Mouse (Mus musculus) layer of hippocampus, adult 9-11 months (tissue): Measurements from ENCODE around the gene Gnptg.

Experiments
- DNase-seq: peaks from one replicate; pipeline ENCODE4 v3.0.0; 2022

Gene Gnptg

DNA sequence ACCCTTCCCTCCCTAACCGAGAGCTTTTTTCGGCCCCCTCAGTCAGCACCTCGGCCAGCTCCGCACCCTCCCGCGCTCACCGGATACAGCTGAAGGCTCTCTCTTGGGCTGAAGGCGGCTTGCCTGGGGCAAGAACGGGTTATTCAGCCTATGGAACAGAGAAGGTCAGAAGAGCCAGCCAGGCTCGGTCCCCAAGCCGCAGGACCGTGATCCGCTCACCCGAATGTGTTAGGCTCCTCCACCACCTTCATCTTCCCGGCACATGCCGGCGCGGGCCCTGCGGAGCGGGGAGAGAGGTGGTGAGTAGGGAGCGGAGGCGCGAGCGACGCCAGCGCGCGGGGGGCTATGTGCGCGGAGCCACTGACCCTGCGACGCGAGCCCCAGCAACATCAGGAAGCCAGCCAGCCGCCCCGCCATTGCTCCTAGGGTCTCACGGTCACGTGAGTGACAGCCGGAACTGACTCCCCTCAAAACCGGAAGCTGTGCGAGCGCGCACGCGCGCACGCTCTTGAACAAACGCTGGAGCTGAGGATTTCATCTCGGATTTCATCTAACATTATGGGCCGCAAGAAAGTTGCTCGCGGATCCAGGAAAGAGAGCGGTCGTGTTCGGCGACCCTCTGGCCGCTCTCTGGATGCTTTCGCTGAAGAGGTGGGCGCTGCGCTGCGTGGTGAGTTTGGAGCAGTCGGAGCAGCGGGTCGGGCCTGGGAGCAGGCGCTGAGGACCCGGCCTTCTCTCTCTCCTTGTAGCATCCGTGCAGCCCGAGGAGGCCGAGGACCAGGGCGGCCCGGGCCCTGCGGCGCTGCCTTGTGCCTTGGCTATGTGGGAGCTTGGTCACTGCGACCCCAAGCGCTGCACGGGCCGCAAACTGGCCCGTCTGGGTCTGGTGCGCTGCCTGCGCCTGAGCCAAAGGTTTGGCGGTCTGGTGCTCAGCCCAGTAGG is at the start of gene Gnptg, which contains the start of gene Tsr3:
Gene Gnptg, minus strand, starts transcription at position 430 of the 942 bp plus-strand sequence.
Gene Tsr3, plus strand, starts transcription at position 476 of the 942 bp plus-strand sequence.
- DNase-seq = peak; percentile 84

DNA sequence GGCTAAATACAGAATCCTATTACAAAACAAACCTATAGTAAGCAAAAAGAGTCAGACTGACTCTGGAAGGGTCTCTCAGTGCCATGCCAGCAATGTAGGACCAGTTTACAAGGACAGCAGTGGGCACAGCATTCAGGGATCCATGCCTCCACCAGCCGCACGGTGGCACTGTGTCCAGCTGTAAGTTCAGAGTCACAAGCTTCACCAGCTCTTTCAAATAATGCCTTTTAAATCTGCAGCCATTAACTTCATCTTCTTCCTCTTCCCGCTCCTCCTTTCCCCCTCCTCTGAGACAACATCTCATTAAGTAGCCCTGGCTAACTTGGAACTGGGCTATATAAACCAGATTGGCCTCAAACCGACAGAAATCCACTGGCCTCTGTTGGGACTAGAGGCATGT is 48.9 kb upstream of the Gnptg start:
- no peak for DNase-seq

DNA sequence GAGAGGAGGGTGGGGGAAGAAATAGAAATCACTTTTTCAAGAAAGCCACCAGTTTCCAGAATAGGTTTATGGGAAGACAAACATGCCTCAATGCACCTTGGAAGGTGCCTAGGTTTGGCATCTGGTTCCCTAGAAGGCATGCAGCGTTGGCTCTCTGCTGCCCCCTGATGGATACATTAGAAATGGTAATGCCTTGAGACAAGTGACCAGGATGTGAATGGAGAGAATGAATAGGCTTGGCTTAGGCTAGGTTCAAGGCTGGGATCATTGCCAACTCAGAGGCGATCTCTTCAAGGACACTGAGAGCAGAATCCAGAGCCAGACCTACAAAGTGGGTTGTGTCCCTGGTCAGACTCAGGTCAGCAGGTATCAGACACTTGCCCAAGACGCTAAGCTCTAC is 45.1 kb upstream of the Gnptg start:
- peak; percentile 36 for DNase-seq

DNA sequence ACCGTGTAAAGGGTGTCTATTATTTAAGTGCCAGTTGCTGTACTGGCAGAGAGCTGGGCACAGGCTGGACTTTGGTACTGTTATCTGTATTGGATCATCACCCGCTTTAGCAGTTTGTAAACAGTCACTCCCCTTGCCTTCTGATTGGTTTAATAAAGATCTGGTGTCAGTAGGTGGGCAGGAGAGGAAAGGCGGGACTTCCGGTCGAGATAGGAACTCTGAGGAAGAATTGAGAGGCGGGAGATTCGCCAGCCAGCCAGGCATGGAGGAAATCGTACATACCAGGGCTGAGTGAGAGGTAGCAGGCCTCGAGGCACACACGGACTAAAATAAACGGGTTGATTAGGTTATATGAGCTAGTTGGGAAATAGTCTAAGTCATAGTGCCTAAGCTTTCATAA is 42.2 kb upstream of the Gnptg start:
- peak; percentile 39 for DNase-seq

DNA sequence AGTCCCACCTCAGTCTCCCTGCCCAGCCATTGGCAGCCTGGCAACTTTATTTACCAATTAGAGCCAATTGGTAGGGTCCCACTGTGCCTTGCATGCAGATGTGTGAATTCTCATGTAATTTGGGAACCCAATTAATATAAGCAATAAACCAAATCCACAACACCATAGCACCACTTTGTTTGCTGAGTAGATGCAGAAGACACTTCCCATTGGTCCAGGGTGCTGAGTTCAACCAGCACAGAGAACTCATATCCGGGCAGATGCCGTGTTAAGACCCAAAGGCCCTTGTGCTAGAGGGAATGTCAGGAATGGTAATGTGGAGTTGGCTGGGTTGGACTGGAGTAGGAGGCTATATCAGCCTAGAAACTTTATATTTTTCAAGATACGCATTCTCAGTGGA is 35.9 kb upstream of the Gnptg start:
- no peak for DNase-seq

DNA sequence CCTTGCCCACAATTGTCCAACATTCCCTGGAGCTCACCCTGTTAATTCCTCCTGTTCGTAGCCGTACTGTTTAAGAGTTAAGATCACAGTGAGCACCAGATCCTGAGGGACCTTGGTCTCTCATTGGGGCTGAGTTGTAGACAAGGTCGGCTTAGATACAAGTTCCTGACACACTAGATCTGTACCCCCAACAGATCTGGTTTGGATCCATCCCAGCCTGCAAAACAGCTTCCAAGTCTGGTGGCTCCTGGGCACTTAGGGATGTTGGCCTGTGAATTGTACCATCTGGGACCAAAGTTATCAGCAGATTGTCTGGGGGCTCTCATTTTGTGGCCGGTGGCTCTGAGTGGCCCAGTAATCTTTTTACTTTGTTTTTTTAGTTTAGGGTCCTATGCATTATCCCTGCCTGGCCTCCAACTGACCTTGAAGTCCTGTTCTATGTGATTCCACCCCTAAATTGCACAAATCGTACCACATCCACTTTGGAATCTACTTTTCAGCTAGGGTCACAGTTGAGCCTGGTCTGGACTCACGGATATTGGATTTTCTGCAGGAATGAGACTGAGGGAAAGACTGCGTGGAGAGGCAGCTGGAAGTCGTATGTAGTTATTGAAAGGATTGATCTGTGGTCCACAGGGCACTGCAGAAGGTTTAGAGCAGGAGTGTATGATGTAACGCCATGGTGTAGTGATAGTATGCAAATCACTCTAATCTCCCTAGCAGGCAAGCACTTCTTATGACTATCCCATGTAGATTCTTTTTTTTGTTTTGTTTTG is 34.8 kb upstream of the Gnptg start, which contains the start of gene Ube2i:
Gene Ube2i, minus strand, starts transcription at position 52 of the 776 bp plus-strand sequence.
- DNase-seq = no peak

DNA sequence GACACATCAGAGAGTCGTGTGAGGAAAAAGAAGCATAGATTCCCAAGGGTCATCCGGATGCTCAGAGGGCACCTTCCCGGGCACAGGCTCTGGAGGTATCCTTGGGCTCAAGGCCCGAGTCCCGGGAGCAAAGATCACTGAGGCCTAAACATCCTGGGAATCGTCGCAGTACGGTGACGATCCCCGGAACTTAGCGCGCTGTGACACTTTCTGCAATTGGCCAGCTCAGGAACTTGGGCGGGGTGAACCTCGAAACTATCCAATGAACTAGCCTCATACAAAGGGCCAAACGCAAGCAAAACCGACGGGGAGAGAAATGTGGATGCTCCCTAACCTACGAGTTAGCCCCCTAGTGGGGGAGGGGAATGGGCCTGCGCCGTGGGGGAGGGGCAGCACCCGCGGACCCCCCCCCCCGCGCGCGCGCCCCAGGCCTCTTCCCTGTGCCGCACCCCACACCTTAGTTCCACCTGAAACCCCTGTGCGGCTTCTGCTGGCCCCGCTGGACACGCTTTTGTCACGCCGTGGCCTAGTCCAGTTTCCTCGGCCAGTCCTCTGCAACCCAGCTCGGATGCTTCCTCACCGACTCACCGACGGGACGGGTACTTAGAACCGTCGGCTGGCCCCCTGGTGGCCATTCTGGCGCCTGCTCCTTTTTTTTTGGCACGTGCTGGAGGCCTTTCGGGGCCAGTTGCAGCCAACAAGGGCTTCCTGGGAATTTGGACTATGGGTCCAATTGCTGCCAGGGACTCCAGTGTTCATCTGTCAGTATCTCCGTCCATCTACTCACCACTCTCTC is 34.0 kb upstream of the Gnptg start:
- peak; percentile 93 for DNase-seq

DNA sequence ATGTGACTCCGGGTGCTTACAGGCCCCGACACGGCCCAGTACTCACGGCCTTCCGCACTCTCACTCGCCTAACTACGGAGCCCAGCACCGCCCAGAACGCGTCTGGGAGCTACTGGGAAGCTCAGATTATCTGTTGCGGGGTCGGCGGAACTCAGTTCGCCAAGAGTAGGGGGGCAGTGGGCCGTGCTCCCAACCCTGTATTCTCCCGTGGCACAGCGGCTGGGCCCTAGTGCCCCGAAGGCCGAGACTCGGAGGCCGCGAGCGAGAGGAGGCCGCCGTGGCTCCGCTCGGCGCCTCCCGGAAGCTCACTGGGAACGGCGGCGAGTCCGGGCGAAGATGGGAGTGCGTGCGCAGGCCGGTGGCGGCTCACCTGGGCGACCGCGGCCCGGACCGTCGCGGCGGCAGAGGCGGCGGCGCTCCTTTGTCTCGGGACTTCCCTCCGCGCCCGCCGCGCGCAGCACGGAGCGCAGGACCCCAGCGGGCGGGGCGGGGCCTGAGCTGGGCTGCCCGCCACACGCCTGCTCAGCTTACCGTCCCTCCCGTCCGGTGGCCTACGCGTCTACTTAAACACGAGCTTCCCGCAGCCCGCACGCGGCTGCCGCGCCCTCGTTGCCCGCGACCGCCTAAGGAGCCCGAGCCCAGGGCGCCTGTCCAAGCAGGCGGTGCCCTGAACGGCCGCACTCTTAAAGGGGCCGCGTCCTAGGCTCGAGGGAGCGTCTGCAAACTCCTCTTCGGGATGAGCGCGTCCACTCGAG is 33.2 kb upstream of the Gnptg start:
- peak; percentile 91 for DNase-seq

DNA sequence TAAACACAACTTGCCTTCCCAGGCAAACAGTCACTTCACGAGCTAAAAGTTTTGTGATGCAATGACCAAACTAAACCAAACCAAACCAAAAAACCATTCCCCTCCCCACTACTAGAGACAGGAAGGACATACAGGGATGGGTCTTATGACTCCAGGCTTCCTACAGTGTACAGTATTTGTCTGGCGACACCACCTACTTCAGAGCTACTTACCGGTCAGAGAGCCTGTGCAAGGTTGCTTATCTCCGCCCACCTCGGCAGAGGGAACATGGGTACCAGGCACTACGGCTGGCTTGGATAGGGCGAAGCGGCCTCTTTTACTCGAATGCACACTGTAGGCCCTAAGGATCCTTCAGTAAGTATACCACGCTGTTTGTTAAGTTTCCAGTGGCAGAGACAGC is 32.4 kb upstream of the Gnptg start:
- no peak for DNase-seq

DNA sequence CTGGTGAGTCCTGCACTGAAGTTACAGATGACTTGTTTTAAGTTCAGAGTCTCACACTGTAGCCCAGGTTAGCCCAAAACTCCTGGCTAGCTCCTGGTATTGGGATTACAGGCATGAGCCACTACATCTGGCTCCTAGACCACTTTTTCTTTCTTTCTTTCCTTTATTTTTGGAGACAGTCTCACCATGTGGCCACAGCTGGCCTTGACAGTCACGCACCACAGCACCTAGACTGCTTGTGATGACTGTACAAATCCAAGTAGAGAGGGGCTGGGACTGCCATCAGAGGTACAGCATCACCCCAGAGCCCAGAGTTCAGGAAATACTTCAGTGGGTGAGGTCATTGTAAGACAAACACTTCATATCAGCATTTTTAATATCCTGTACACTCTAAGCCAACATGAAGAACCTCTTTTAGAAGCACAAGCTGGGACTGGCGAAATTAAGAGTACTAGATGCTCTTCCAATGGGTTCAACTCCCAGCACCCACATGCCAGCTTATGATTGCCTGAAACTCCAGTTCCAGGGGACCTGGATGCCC is 30.9 kb upstream of the Gnptg start:
- DNase-seq = no peak

DNA sequence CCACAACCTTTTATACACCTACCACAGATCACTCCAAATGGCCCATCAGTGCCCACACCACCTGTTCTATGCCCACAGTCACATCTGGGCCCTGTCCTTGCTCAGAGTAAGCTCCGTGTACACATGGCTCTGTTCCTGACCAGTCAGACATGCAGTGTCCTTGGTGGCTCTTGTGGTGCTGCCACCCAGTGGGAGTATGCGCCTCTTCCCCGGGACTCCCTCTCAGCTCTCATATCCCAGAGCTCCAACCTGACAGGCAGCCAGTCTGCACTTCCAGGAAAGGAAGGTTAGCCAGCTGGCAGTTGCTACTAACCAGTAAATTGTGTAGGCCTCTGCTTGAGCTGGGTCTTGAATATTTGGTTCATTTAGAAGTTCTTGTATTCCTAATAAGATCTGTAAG is 24.5 kb upstream of the Gnptg start:
- DNase-seq = peak; percentile 37

DNA sequence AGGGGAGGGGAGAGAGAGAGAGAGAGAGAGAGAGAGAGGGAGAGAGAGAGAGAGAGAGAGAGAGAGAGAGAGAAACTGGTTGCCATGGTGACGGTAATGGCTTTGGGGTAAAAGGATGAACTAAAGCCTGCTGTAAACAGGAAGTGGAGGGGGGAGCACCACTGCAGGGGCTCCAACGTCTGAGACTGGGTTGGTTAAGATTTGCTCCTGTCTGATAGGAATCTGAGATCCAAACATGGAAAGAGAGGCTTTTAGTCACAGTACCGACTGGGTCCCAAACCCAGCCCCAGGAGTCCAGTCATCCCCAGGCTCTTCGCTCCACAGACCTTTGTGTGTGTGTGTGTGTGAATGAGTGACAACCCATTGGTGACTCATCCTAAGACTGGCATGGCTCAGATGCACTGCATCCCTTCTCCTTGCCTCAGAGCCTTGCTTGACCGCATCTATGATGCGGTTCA is 17.9 kb upstream of the Gnptg start:
- no peak for DNase-seq

DNA sequence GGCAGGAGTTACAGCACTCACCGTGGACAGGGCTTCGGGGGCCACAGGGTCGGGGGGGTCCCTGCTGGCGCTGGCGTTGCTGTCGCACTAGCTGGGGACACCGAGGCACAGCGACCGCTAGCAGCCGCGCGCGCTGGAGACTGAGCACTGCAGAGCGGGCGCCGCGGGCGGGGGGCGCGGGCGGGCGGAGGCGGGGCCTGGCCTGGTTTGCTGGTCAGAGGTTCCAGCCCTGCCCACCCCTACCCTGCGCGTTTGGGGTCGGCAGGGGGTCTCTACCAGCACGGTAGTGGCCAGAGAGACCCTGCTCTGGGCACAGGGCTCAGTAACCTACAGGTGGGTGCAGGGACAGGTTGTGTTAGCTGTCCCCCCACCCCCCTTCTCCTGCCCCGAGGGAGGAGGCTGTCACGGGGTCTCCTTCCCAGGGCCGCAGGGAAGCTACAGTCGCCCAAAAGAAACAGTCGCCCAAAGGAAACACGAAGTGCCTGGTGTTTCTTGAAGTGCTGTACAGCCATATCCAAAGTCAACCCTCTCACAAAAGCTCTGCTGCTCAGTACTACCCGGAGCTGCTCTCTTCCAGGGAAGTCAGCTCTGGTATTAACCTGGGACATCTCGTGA is 16.3 kb upstream of the Gnptg start, which contains the start of gene Baiap3:
Gene Baiap3, minus strand, starts transcription at position 225 of the 615 bp plus-strand sequence.
- no peak for DNase-seq

DNA sequence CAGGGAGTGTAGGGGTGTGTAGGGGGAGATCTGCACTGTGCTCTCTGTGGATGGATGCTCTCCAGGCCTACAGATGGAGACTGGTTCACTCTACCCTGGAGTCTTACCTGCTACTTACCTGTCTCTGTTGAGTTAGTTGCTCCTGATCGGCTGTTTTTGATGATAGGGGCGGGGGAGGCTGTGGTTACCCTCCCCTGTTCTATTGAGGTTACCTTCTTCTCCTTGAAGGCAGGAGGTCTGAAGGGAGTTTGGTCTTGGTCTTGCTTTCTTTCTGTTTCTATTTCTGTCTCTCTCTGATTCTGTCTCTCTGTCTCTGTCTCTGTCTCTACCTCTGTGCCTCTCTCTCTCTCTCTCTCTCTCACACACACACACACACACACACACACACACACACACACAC is 15.2 kb upstream of the Gnptg start:
- DNase-seq = no peak

DNA sequence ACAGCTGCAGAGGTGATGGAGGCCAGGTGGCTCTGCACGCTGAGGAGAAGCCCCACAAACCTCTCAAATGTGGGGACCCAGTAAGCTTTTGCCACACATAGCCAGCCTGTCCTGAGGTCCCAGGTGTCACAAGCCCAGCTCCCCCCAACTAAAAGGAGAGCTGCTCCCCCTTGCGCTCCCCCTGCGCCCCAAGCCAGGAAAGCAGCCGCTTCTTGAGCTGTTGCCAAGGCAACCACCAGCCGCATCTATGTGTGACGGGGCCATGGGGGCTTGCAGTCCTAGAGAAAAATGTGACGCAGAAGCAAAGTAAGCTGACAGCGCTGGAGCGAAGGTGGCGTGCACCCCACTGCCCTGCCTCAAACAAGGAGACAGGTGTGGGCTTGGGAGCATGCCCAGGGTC is 13.8 kb upstream of the Gnptg start:
- DNase-seq = no peak

DNA sequence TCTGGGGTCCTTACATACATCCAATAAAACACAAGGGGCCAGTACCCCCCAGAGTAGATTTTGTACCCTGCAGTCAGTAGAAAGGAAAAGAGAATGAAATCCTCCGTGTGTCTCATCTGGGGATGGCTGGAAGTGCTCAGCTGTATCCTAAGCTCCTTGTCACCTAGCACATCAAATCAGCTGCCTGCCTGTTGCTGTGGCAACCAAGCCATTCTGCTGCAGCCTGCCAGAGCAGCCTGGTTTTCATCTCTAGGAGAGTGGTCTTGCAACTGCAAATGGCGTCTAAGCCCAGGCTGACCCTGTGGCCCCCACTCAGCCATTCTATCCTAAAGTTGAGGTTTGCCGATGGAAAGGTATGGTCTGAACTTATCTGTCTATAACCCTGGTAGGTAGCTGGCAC is 12.7 kb upstream of the Gnptg start:
- DNase-seq = no peak

DNA sequence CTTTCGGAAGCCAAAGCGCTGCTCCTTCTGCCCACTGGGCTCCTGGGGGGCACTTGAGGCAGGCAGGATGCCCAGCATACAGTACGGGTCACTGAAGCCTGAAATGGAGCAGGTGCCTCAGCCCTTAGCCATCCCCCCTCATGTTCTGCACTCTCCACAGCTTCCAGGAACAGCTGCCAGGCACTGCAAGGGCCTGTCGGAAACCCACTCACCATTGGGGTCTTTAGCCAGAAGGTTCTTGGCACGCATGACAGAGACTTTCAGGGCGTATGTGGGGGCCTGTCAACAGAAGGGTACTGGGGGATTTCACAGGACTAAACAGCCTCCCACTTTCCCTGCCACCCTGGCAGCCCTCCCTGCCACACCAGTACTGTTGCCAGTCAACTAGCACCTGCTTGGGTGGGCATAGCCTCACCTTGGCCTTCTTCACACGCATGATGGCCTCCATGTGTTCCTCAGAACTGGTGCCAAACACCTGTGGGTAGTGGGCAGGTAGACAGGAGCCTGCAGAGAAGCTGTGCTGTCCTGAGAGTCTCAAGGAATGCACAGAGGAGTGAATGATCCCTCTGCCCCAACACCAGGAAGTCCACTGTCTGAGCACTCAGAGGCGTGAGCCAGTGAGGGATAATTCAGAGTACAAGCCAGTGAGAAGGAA is 10.4 kb upstream of the Gnptg start:
- DNase-seq = no peak

DNA sequence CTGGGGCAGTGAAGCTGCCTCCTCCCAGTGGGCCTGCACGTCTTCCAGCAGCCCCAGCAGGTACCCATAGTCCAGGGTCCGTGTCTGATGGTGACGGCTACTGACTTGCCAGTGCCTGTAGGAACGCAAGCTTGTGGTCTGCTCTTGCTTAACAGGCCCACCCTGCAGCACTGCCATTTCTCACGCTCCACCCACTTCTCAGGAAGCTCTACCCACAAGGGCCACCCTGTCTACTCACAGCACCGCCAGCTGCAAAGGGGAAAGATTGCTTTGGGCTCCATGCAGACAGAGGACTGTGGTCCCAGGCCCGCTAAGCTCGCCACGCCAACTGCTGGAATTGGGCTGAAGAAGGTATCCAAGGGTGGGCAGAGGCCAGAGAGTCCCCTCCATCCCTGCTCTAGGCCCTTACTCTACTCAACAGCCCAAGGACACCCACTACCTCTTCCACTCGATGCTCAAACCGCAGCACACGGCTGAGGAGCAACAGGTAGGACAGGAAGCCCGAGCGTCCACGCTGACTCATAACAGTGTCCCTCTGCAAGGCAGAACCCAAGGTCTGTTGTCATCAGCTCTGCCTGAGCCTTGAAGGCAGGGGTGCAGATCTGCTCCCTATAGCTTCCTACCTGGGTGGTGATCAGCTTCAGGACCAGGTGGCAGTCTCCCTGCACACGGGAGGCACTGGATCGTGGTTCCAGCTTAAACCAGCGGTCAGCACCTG is 8.3 kb upstream of the Gnptg start:
- DNase-seq = no peak

DNA sequence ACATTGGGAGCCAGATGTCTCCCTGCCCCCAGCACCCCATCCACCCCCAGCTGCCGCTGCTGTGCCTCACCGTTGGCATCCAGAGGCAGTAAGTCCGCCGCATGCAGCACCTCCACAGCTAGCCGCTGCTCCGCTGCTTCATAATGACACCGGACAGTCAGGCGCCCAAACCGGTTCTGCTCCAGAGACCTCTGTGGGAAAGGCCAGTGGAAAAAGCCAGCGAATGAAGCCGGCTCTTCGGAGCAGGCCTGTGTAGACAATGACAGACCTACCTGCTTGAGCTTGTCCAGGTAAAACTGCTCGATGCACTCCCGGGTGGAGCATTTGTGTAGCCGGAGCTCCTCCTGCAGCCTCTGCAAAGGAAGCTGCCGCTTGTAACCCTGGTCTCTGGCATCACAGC is 4.3 kb upstream of the Gnptg start:
- DNase-seq = no peak
